Mouse (Mus musculus) lung, postnatal 0 days (tissue): Measurements from ENCODE around the gene Pdzph1. TPM values are rescaled to one million over a fixed set of nuclear protein-coding genes. Genes with fewer than 3 reads are reported as not detected.

Experiments used
- ATAC-seq: fragments of 200-750 bp; cut with Nextera tagmentation; 2 replicates; pipeline ENCODE4 v1.8.0; 2017; ENCODE audit warnings: moderate library complexity
- DNase-seq: peaks from one replicate; pipeline ENCODE4 v3.0.0-alpha.2; 2016; ENCODE audit warnings: low spot score
- H3K27ac ChIP-seq: fragments of 300-500 bp; sonication (generic); 2 replicates; pipeline ENCODE4 v1.5.1; 2014; ENCODE audit warnings: antibody characterized with exemption, mild to moderate bottlenecking, low read length, mixed read lengths
- H3K27me3 ChIP-seq: fragments of 300-500 bp; sonication (generic); replicated peaks from 2 replicates; pipeline ENCODE4 v1.6.1; 2014; ENCODE audit warnings: low read length, mixed read lengths; ENCODE audit not compliant: insufficient read depth
- H3K36me3 ChIP-seq: fragments of 300-500 bp; sonication (generic); 2 replicates; pipeline ENCODE4 v1.6.1; 2014; ENCODE audit warnings: low read length, mixed read lengths; ENCODE audit not compliant: insufficient read depth
- H3K4me1 ChIP-seq: fragments of 300-500 bp; sonication (generic); 2 replicates; pipeline ENCODE4 v1.6.1; 2014; ENCODE audit warnings: antibody characterized with exemption, low read depth, low read length, mixed read lengths; ENCODE audit not compliant: insufficient read depth
- H3K4me2 ChIP-seq: fragments of 300-500 bp; sonication (generic); replicated peaks from 2 replicates; pipeline ENCODE4 v1.6.1; 2014; ENCODE audit warnings: low read depth, mild to moderate bottlenecking, low read length, moderate library complexity, mixed read lengths
- H3K4me3 ChIP-seq: fragments of 300-500 bp; sonication (generic); 2 replicates; pipeline ENCODE4 v1.5.1; 2014; ENCODE audit warnings: low read depth, low read length
- H3K9ac ChIP-seq: fragments of 300-500 bp; sonication (generic); replicated peaks from 2 replicates; pipeline ENCODE4 v1.6.1; 2014; ENCODE audit warnings: low read depth, mild to moderate bottlenecking
- H3K9me3 ChIP-seq: fragments of 300-500 bp; sonication (generic); 2 replicates; pipeline ENCODE4 v1.6.1; 2016; ENCODE audit warnings: low read length, mixed read lengths
- CTCF ChIP-seq: IDR thresholded peaks from 2 replicates; pipeline ENCODE4 v1.5.1; 2016; ENCODE audit warnings: antibody characterized with exemption, mild to moderate bottlenecking
- EP300 ChIP-seq: IDR thresholded peaks from 2 replicates; pipeline ENCODE4 v1.6.1; 2016; ENCODE audit warnings: antibody characterized with exemption, mild to moderate bottlenecking, control low read depth
- WGBS: fragments of 180-500 bp; shearing (Covaris S2); extraction: QIAGEN DNeasy Blood & Tissue Kit; methylation state at CpG from one replicate; pipeline ENCODE4 v1.1.7; 2014; 5-methylcytosine and 5-hydroxymethylcytosine counted together
- polyA plus RNA-seq: library from polyadenylated mRNA; unstranded; fragments of >200 nt; fragmentation: Nextera tagmentation; extraction: Ambion mirVana; gene quantifications from 2 replicates; pipeline ENCODE4 v1.2.1, GENCODE M21; 2015

Pdzph1 gene
- polyA plus RNA-seq, 1 experiment from 2014 or later, result not detected

- H3K4me3 ChIP-seq, result no peak overlapping the region
- no peaks in the 10 kb centered on the region for H3K9me3 ChIP-seq
- WGBS, result 52% methylated on average over 1 of the region's 1 CpGs
- no peaks in the 10 kb centered on the region for H3K27me3 ChIP-seq
- H3K4me2 ChIP-seq, result no peak overlapping the region
- no peak for DNase-seq
- TF ChIP-seq EP300, result no peak
- TF ChIP-seq CTCF, result no peak
- H3K4me1 ChIP-seq, result no peaks in the 10 kb centered on the region
- no peak overlapping the region for H3K9ac ChIP-seq
- no peaks in the 10 kb centered on the region for H3K36me3 ChIP-seq
- no peak overlapping the region for H3K27ac ChIP-seq
- ATAC-seq, result no peak
These were observed 117.8 kb downstream of the Pdzph1 start for GRCm38 (mm10) chr17:58873356-58873755.

GRCm38 (mm10) chr17:58870795-58871194 is 120.4 kb downstream of the Pdzph1 start:
- no peak for TF ChIP-seq CTCF
- no peak for TF ChIP-seq EP300
- Histone ChIP-seq H3K4me1 (no peaks in the 10 kb centered on the region), H3K4me3 (no peak overlapping the region), H3K9ac (no peak overlapping the region), H3K27ac (no peak overlapping the region), H3K9me3 (no peaks in the 10 kb centered on the region), H3K4me2 (no peak overlapping the region), H3K27me3 (no peaks in the 10 kb centered on the region), H3K36me3 (no peaks in the 10 kb centered on the region)
- ATAC-seq, result no peak
- no peak for DNase-seq

Other genes with a start within 250 kb of the Pdzph1 start
- 2.0 and 2.3 TPM in 2 replicates for gene Nudt12, start 22.0 kb upstream of the Pdzph1 start, polyA plus RNA-seq